Mouse (Mus musculus) midbrain, embryonic 13.5 days (tissue): ENCODE measurements around the gene Ctsk. TPM values are rescaled to one million over a fixed set of nuclear protein-coding genes. Genes with fewer than 3 reads are reported as not detected.
A peak's percentile ranks its signal among the peaks of the same experiment; 100 is the strongest.

Experiments used
- ATAC-seq: fragments of 200-750 bp; cut with Nextera tagmentation; 2 replicates; pipeline ENCODE4 v1.8.0; 2017; ENCODE audit warnings: mild to moderate bottlenecking, moderate TSS enrichment, moderate library complexity
- H3K27ac ChIP-seq: fragments of 300-500 bp; sonication (generic); 2 replicates; pipeline ENCODE4 v1.5.1; 2015; ENCODE audit warnings: inconsistent platforms, mild to moderate bottlenecking, moderate library complexity
- H3K27me3 ChIP-seq: fragments of 300-500 bp; sonication (generic); 2 replicates; pipeline ENCODE4 v1.6.1; 2015; ENCODE audit warnings: mild to moderate bottlenecking, inconsistent platforms
- H3K36me3 ChIP-seq: fragments of 300-500 bp; sonication (generic); 2 replicates; pipeline ENCODE4 v1.6.1; 2015; ENCODE audit warnings: mild to moderate bottlenecking, inconsistent platforms
- H3K4me1 ChIP-seq: fragments of 300-500 bp; sonication (generic); replicated peaks from 2 replicates; pipeline ENCODE4 v1.6.1; 2015; ENCODE audit warnings: inconsistent platforms
- H3K4me2 ChIP-seq: fragments of 300-500 bp; sonication (generic); replicated peaks from 2 replicates; pipeline ENCODE4 v1.6.1; 2015; ENCODE audit warnings: moderate library complexity, mild to moderate bottlenecking, inconsistent platforms
- H3K4me3 ChIP-seq: fragments of 300-500 bp; sonication (generic); replicated peaks from 2 replicates; pipeline ENCODE4 v1.5.1; 2015; ENCODE audit warnings: mild to moderate bottlenecking, inconsistent platforms
- H3K9ac ChIP-seq: fragments of 300-500 bp; sonication (generic); replicated peaks from 2 replicates; pipeline ENCODE4 v1.6.1; 2015; ENCODE audit warnings: mild to moderate bottlenecking, inconsistent platforms
- H3K9me3 ChIP-seq: fragments of 300-500 bp; sonication (generic); 2 replicates; pipeline ENCODE4 v1.6.1; 2016; ENCODE audit warnings: mild to moderate bottlenecking, inconsistent platforms
- WGBS: fragments of 180-500 bp; shearing (Covaris S2); methylation state at CpG from one replicate; pipeline ENCODE4 v1.1.7; 2015; 5-methylcytosine and 5-hydroxymethylcytosine counted together
- polyA plus RNA-seq: library from polyadenylated mRNA; unstranded; fragments of >200 nt; fragmentation: Nextera tagmentation; extraction: Ambion mirVana; gene quantifications from 2 replicates; pipeline ENCODE4 v1.2.1, GENCODE M21; 2015

Gene Ctsk
- polyA plus RNA-seq, result 4.8 and 5.8 TPM in 2 replicates

DNA sequence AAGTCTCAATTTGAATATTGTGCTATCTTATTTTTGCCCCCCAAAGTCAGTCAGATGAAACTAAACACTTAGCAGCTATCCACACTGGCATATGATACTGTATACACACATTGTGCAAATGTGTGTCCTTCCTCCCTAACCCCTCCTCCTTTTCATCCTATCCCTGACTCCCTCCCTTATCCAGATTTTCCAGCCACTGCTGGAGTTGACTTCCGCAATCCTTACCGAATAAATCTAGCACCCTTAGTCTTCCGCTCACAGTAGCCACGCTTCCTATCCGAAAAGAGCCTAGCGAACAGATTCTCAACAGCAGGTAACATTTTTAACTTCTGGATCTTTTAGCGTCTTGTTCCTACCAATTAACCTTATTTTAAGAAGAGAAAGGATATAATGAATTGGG is at the start of gene Ctsk:
TSS of gene Ctsk (plus strand) at position 233 of the 400 bp plus-strand sequence.
- H3K9me3 ChIP-seq, result no peaks in the 10 kb centered on the region
- no peak for ATAC-seq
- no peaks in the 10 kb centered on the region for H3K27me3 ChIP-seq
- H3K27ac ChIP-seq, result no peak within 1 kb of the TSS
- 88% methylated on average over 7 of the region's 7 CpGs for WGBS
- no peak within 1 kb of the TSS for H3K9ac ChIP-seq
- H3K4me1 ChIP-seq, result no peaks in the 10 kb centered on the region
- peaks cover 32% of the 10 kb centered on the region for H3K36me3 ChIP-seq
- H3K4me3 ChIP-seq, result no peak within 1 kb of the TSS
- H3K4me2 ChIP-seq, result no peak within 1 kb of the TSS

DNA sequence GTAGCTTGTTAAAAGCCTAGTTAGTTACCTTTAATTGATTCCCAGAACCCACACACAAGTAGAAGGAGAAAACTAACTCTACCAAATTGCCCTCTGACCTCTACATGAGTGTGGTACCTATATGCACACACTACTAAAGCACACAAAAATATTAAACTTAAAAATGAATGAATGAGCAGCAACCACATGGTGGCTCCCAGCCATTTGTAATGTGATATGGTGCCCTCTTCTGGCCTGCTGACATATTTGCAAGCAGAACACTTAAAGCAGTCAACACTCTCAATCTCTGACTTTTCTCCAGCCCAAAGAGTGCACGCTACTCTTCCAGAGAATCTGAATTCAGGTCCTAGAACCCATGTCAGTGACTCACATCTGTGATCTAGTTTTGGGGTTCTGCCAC is 48.6 kb upstream of the Ctsk start:
- Histone ChIP-seq H3K27ac (no peak overlapping the region), H3K36me3 (peaks cover 39% of the 10 kb centered on the region), H3K4me1 (no peaks in the 10 kb centered on the region), H3K9ac (no peak overlapping the region), H3K27me3 (no peaks in the 10 kb centered on the region), H3K4me2 (no peak overlapping the region), H3K9me3 (no peaks in the 10 kb centered on the region), H3K4me3 (no peak overlapping the region)
- 64% methylated on average over 1 of the region's 1 CpGs for WGBS
- peak; percentile 53; the same call in 1 of the 2 replicates for ATAC-seq

DNA sequence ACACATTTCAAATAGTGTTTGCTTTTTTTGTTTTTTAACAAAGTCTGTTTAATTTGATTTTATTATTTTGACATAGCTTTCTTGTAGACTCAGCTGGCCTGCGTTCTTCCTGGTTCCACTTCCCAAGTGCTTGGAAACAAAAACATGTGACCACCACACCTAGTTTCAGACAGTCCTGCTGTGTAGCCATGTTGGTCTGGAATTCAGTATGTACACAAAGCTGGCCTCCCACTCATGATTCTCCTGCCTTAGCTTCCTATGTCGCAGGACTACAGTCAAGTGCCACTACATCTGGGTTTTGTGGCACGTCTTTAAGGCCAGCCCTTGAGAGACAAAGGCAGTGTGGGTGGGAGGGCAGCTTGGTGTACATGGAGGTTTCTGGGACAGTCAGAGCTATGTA is 48.1 kb upstream of the Ctsk start:
- Histone ChIP-seq H3K9me3 (no peaks in the 10 kb centered on the region), H3K9ac (no peak overlapping the region), H3K36me3 (peaks cover 39% of the 10 kb centered on the region), H3K4me3 (no peak overlapping the region), H3K27ac (no peak overlapping the region), H3K27me3 (no peaks in the 10 kb centered on the region), H3K4me1 (no peaks in the 10 kb centered on the region), H3K4me2 (no peak overlapping the region)
- no peak for ATAC-seq
- 92% methylated on average over 3 of the region's 3 CpGs for WGBS

DNA sequence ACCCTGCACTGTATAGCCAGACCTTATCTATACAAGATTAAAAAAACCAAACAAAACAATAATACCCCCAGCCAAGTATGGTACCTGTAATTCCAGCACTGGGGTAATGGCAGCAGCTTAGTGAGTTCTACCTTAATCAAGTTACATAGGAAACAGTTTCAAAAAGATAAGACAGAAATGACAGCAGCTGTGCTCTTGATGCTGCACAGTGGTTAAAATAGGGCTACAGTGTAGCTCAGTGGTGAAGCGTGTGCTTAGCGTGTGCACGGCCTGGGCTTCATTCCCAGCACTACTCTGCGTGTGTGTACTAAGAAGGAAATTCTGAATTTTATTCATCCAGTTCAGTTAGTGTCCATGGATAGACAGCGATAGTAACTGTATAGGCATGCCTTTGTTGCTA is 42.7 kb upstream of the Ctsk start:
- no peak overlapping the region for H3K4me2 ChIP-seq
- peaks cover 34% of the 10 kb centered on the region for H3K36me3 ChIP-seq
- no peaks in the 10 kb centered on the region for H3K4me1 ChIP-seq
- no peaks in the 10 kb centered on the region for H3K9me3 ChIP-seq
- WGBS, result 99% methylated on average over 5 of the region's 5 CpGs
- H3K9ac ChIP-seq, result no peak overlapping the region
- no peak overlapping the region for H3K27ac ChIP-seq
- no peak overlapping the region for H3K4me3 ChIP-seq
- no peaks in the 10 kb centered on the region for H3K27me3 ChIP-seq
- ATAC-seq, result no peak

DNA sequence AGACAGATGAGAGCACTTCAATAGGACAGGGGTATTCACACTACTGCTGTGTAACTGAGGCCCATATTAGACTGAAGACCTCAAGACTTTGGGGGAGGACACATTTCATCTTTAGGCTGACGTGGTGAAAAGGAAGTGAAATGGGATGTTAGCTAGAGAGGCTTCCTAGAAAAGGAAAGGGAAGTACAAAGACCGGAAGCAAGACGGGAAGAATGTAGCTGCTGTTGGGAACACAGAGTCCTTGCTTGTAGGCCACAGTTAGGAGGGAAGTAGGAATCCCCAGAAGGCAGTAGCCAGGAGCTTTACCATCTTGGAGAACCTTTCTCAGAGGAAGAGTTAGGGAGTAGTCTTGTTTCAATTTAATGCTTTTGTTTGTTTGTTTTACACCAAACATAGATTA is 41.3 kb upstream of the Ctsk start:
- H3K4me1 ChIP-seq, result no peaks in the 10 kb centered on the region
- H3K9me3 ChIP-seq, result no peaks in the 10 kb centered on the region
- H3K27me3 ChIP-seq, result no peaks in the 10 kb centered on the region
- no peak overlapping the region; the same call in 1 of the 2 replicates for H3K27ac ChIP-seq
- H3K4me2 ChIP-seq, result no peak overlapping the region
- H3K36me3 ChIP-seq, result peaks cover 30% of the 10 kb centered on the region
- no peak for ATAC-seq
- WGBS, result 85% methylated on average over 3 of the region's 3 CpGs
- no peak overlapping the region for H3K9ac ChIP-seq
- no peak overlapping the region for H3K4me3 ChIP-seq

DNA sequence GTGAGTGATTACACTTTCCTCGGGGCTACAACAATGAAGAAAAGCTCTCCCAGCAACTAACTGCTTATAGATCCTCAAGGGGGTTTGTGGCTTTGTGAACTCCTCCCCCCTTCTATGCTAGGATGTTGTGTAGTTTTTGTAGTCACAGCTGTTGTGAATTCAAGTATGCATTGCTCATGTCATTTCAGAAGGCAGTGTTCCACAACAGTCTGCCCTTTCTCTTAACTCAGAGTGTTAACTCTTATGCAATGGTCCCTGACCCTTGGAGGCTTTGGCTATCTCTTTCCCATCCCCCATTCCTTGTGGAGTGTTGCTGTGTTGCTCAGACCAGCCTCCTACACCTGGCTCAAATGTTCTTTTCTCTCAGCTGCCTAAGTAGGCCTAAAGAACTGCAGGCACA is 39.7 kb upstream of the Ctsk start:
- Histone ChIP-seq H3K36me3 (peaks cover 20% of the 10 kb centered on the region), H3K27ac (no peak overlapping the region), H3K9ac (no peak overlapping the region), H3K9me3 (no peaks in the 10 kb centered on the region), H3K4me3 (no peak overlapping the region), H3K4me2 (no peak overlapping the region), H3K4me1 (no peaks in the 10 kb centered on the region), H3K27me3 (no peaks in the 10 kb centered on the region)
- WGBS, result 71% methylated on average over 1 of the region's 1 CpGs
- ATAC-seq, result no peak

DNA sequence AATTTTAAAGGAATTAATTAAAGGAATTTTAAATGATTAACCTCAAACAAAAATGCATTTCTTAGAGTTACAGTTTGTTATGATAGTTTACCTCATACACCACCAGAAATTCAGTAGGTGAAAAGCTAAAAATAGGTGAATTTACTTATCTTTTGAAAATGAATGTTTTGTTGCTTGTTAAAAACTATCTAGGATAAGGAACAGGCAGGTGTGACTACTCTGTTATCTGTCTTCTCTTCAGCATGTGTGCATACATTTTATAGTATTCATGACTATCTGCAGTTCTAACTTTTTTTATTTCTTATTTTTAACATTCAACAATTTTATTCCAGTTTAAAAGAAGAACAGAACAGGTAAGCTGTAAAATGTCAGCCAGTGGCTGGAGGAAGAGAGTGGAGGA is 35.2 kb upstream of the Ctsk start:
- no peaks in the 10 kb centered on the region for H3K9me3 ChIP-seq
- no peak for ATAC-seq

DNA sequence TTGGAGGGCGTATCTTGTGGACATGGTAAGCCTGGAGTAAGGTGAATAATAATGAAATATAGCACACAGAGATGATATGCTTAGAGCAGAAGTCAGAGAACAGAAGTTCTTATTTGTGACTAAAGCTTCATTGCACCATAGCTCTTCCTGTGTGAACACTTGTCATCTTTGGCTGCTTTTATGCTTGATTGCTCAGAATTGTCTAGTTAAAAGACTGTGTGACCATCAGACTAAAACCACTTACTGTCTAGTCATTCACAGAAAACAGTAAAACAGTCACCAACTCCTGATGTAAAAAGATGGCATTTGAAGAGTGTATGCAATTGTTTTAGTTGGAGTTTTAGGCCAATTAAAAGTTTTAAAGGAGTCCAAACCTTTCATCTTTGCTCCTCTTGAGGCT is 20.1 kb upstream of the Ctsk start:
- WGBS, result 96% methylated on average over 1 of the region's 1 CpGs
- Histone ChIP-seq H3K27me3 (no peaks in the 10 kb centered on the region), H3K4me1 (no peaks in the 10 kb centered on the region), H3K4me3 (no peak overlapping the region), H3K9me3 (no peaks in the 10 kb centered on the region), H3K36me3 (peaks cover 69% of the 10 kb centered on the region), H3K9ac (no peak overlapping the region), H3K4me2 (no peak overlapping the region), H3K27ac (no peak overlapping the region)
- no peak for ATAC-seq

More for the DNA sequence above, 35.2 kb upstream of the Ctsk start:
- Histone ChIP-seq H3K27me3 (no peaks in the 10 kb centered on the region), H3K4me2 (no peak overlapping the region), H3K9ac (no peak overlapping the region), H3K27ac (no peak overlapping the region), H3K36me3 (peaks cover 25% of the 10 kb centered on the region), H3K4me3 (no peak overlapping the region), H3K4me1 (no peaks in the 10 kb centered on the region)

DNA sequence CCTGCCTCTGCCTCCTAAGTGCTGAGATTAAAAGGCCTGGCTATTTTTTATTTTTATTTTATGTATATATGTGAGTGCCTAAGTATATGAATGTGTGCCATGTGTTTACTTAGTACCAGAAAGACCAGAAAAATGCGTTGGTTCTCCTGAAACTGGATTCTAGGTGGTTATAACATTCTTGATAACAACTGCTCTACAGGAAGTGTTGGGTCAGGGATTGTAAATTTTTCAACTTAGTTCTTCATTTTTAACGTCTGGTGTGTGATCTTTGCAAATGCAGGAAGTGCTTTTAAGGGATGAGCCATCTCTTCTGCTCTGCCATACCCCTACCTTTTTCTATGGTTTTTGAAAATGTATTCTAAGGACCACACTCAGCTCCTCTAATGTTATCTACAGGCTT is 12.6 kb upstream of the Ctsk start:
- H3K36me3 ChIP-seq, result peaks cover 69% of the 10 kb centered on the region
- H3K4me1 ChIP-seq, result no peaks in the 10 kb centered on the region
- no peak overlapping the region for H3K4me3 ChIP-seq
- H3K27me3 ChIP-seq, result no peaks in the 10 kb centered on the region
- no peak overlapping the region for H3K27ac ChIP-seq
- 89% methylated on average over 2 of the region's 2 CpGs for WGBS
- H3K9me3 ChIP-seq, result no peaks in the 10 kb centered on the region
- no peak for ATAC-seq
- no peak overlapping the region for H3K4me2 ChIP-seq
- H3K9ac ChIP-seq, result no peak overlapping the region

DNA sequence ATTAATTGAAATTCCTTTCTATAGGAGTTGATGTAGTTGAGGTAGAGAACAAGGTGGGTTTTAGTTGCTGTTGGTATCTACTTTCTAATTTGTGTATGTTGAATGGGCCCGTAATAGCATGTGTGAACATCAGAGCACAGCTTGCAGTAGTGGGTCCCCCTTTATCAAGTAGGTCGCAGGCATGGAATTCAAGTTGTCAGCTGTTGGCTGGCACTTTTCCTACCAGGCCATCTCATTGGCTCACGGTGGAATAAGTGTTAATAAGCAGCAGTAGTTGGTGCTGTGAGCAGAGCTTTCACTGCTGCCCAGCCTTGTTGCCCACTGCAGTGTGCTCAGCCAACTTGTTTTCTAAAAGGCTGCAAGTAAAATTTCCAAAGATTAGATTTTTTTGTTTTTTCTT is 10.4 kb upstream of the Ctsk start:
- no peaks in the 10 kb centered on the region for H3K9me3 ChIP-seq
- no peak for ATAC-seq
- H3K36me3 ChIP-seq, result peaks cover 71% of the 10 kb centered on the region
- H3K27me3 ChIP-seq, result no peaks in the 10 kb centered on the region
- 96% methylated on average over 3 of the region's 3 CpGs for WGBS
- no peak overlapping the region for H3K9ac ChIP-seq
- no peak overlapping the region for H3K4me2 ChIP-seq
- no peak overlapping the region for H3K4me3 ChIP-seq
- no peak overlapping the region for H3K27ac ChIP-seq
- no peaks in the 10 kb centered on the region for H3K4me1 ChIP-seq

DNA sequence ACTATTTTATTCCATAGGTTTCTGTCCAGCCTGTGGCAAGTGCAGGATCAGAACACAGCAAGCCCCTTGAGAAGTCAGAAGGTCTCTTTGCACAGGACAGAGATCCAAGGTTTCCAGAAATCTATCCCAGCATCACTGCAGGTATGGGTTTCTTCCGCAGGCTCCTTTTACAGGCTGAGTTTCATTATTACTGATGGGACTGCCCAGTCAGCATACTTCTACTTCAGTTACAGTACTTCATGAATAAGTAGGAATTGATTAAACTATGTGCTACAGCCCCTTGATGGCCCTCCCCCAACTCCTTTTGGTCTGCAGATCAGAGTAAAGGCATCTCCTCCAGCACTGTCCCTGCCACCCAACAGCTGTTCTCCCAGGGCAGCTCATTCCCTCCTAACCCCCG is 8.8 kb upstream of the Ctsk start:
- 99% methylated on average over 2 of the region's 2 CpGs for WGBS
- H3K27me3 ChIP-seq, result no peaks in the 10 kb centered on the region

DNA sequence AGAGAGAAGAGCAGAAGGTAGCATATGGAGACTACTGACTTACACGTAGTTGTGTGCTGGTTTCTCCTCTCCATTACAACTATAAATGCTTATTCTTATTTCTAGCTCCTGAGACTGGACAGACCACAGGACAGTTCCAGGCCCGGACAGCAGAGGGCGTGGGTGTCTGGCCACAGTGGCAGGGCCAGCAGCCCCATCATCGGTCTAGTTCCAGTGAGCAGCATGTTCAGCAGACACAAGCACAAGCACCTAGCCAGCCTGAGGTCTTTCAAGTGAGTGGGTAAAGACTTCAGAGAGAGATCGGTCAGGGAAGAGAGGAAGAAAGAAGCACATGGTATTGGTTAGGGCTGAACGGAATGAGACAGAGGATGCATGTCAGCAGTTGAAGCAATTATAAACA is 4.7 kb upstream of the Ctsk start:
- Histone ChIP-seq H3K27me3 (no peaks in the 10 kb centered on the region), H3K9me3 (no peaks in the 10 kb centered on the region), H3K4me1 (no peaks in the 10 kb centered on the region), H3K4me2 (no peak overlapping the region), H3K27ac (no peak overlapping the region), H3K9ac (no peak overlapping the region), H3K4me3 (no peak overlapping the region), H3K36me3 (peaks cover 66% of the 10 kb centered on the region)
- ATAC-seq, result no peak
- WGBS, result 70% methylated on average over 6 of the region's 6 CpGs

More for the DNA sequence above, 8.8 kb upstream of the Ctsk start:
- H3K27ac ChIP-seq, result no peak overlapping the region
- H3K4me3 ChIP-seq, result no peak overlapping the region
- no peaks in the 10 kb centered on the region for H3K4me1 ChIP-seq
- no peaks in the 10 kb centered on the region for H3K9me3 ChIP-seq
- no peak overlapping the region for H3K4me2 ChIP-seq
- H3K9ac ChIP-seq, result no peak overlapping the region
- ATAC-seq, result no peak
- peaks cover 79% of the 10 kb centered on the region for H3K36me3 ChIP-seq

DNA sequence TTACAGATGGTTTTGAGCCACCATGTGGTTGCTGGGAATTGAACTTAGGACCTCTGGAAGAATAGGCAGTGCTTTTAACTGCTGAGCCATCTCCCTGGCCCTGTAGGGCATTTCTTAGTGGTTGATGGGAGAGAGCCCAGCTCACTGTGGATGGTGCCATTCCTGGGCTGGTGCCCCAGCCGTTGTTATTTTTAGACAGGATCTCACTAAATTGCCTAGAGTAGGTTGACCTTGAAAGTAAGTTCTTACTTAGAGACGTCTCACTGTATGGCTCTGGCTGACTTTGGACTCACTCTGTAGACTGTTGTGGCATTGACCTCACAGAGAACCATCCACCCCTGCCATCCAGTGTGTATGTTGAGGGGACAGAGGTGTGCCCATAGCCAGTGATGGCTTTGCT is 827 bp upstream of the Ctsk start:
- Histone ChIP-seq H3K27me3 (no peaks in the 10 kb centered on the region), H3K9ac (no peak overlapping the region), H3K4me3 (no peak overlapping the region), H3K27ac (no peak overlapping the region), H3K9me3 (no peaks in the 10 kb centered on the region), H3K4me2 (no peak overlapping the region), H3K36me3 (peaks cover 38% of the 10 kb centered on the region), H3K4me1 (no peaks in the 10 kb centered on the region)
- ATAC-seq, result no peak
- 96% methylated on average over 2 of the region's 2 CpGs for WGBS
